Mouse (Mus musculus) fibroblast of lung, adult 2 months (primary cell): ENCODE measurements around the gene Gmppa.

Experiments
- DNase-seq: peaks from one replicate; pipeline ENCODE4 v3.0.0-alpha.2; 2011; ENCODE audit warnings: low read depth

Gene Gmppa

GRCm38 (mm10) chr1:75435475-75436328, at the start of gene Gmppa:
TSS of gene Gmppa (plus strand) at chr1:75435930.
- DNase-seq: peak; percentile 82

- no peak for DNase-seq
These were observed 49.6 kb upstream of the Gmppa start for GRCm38 (mm10) chr1:75386149-75386548.

- no peak for DNase-seq
These were observed 48.2 kb upstream of the Gmppa start for GRCm38 (mm10) chr1:75387469-75387928.

- DNase-seq: no peak
These were observed 47.5 kb upstream of the Gmppa start for GRCm38 (mm10) chr1:75387929-75388897.

GRCm38 (mm10) chr1:75388898-75389515, 46.7 kb upstream of the Gmppa start:
- no peak for DNase-seq

- peak; percentile 99 for DNase-seq
These were observed 42.6 kb upstream of the Gmppa start for GRCm38 (mm10) chr1:75393139-75393538.

- DNase-seq: no peak
These were observed 41.9 kb upstream of the Gmppa start for GRCm38 (mm10) chr1:75393846-75394245.

GRCm38 (mm10) chr1:75398761-75399402, 36.8 kb upstream of the Gmppa start:
- peak; percentile 94 for DNase-seq

GRCm38 (mm10) chr1:75399755-75400492, 35.8 kb upstream of the Gmppa start:
- peak; percentile 76 for DNase-seq

- no peak for DNase-seq
These were observed 35.1 kb upstream of the Gmppa start for GRCm38 (mm10) chr1:75400493-75401115.

- no peak for DNase-seq
These were observed 30.2 kb upstream of the Gmppa start for GRCm38 (mm10) chr1:75405547-75405946.

- DNase-seq: no peak
These were observed 29.6 kb upstream of the Gmppa start for GRCm38 (mm10) chr1:75406173-75406572.

GRCm38 (mm10) chr1:75407056-75407455, 28.7 kb upstream of the Gmppa start:
- DNase-seq: no peak

GRCm38 (mm10) chr1:75408210-75408609, 27.5 kb upstream of the Gmppa start:
- no peak for DNase-seq

- DNase-seq: no peak
These were observed 25.8 kb upstream of the Gmppa start for GRCm38 (mm10) chr1:75409950-75410349.

GRCm38 (mm10) chr1:75412196-75412595, 23.5 kb upstream of the Gmppa start:
- no peak for DNase-seq

GRCm38 (mm10) chr1:75413749-75414148, 22.0 kb upstream of the Gmppa start:
- DNase-seq: no peak

- DNase-seq: no peak
These were observed 13.9 kb upstream of the Gmppa start for GRCm38 (mm10) chr1:75421794-75422193.

- no peak for DNase-seq
These were observed 13.4 kb upstream of the Gmppa start for GRCm38 (mm10) chr1:75422216-75422822.
